Mouse (Mus musculus) embryonic facial prominence, embryonic 13.5 days (tissue): ENCODE data around the gene Arglu1. TPM values are rescaled to one million over a fixed set of nuclear protein-coding genes. Genes with fewer than 3 reads are reported as not detected.

ENCODE experiments used
- ATAC-seq: fragments of 200-750 bp; cut with Nextera tagmentation; 2 replicates; pipeline ENCODE4 v1.8.0; 2017; ENCODE audit warnings: low read depth; ENCODE audit not compliant: insufficient number of reproducible peaks, insufficient read depth, low FRiP score, low TSS enrichment
- H3K27ac ChIP-seq: fragments of 300-500 bp; sonication (generic); 2 replicates; pipeline ENCODE4 v1.5.1; 2015; ENCODE audit warnings: moderate library complexity, mild to moderate bottlenecking, inconsistent platforms
- H3K27me3 ChIP-seq: fragments of 300-500 bp; sonication (generic); 2 replicates; pipeline ENCODE4 v1.6.1; 2015; ENCODE audit warnings: mild to moderate bottlenecking, inconsistent platforms
- H3K36me3 ChIP-seq: fragments of 300-500 bp; sonication (generic); 2 replicates; pipeline ENCODE4 v1.6.1; 2015; ENCODE audit warnings: mild to moderate bottlenecking, inconsistent platforms
- H3K4me1 ChIP-seq: fragments of 300-500 bp; sonication (generic); 2 replicates; pipeline ENCODE4 v1.6.1; 2015; ENCODE audit warnings: inconsistent platforms
- H3K4me2 ChIP-seq: fragments of 300-500 bp; sonication (generic); 2 replicates; pipeline ENCODE4 v1.6.1; 2015; ENCODE audit warnings: moderate library complexity, mild to moderate bottlenecking, inconsistent platforms
- H3K4me3 ChIP-seq: fragments of 300-500 bp; sonication (generic); 2 replicates; pipeline ENCODE4 v1.5.1; 2015; ENCODE audit warnings: mild to moderate bottlenecking, inconsistent platforms
- H3K9ac ChIP-seq: fragments of 300-500 bp; sonication (generic); 2 replicates; pipeline ENCODE4 v1.6.1; 2015; ENCODE audit warnings: mild to moderate bottlenecking, inconsistent platforms
- H3K9me3 ChIP-seq: fragments of 300-500 bp; sonication (generic); 2 replicates; pipeline ENCODE4 v1.6.1; 2016; ENCODE audit warnings: inconsistent platforms
- WGBS: fragments of 180-500 bp; shearing (Covaris S2); methylation state at CpG from one replicate; pipeline ENCODE4 v1.1.7; 2015; ENCODE audit warnings: mixed read lengths; 5-methylcytosine and 5-hydroxymethylcytosine counted together
- microRNA-seq: library from miRNA; unstranded; fragments of <30 nt; microRNA quantifications from one replicate; pipeline ENCODE4, GENCODE M21; 2016
- polyA plus RNA-seq: library from polyadenylated mRNA; unstranded; fragments of >200 nt; fragmentation: Nextera tagmentation; extraction: Ambion mirVana; gene quantifications from 2 replicates; pipeline ENCODE4 v1.2.1, GENCODE M21; 2015

Arglu1 gene
- polyA plus RNA-seq, 1 experiment from 2014 or later, result 184 TPM

DNA sequence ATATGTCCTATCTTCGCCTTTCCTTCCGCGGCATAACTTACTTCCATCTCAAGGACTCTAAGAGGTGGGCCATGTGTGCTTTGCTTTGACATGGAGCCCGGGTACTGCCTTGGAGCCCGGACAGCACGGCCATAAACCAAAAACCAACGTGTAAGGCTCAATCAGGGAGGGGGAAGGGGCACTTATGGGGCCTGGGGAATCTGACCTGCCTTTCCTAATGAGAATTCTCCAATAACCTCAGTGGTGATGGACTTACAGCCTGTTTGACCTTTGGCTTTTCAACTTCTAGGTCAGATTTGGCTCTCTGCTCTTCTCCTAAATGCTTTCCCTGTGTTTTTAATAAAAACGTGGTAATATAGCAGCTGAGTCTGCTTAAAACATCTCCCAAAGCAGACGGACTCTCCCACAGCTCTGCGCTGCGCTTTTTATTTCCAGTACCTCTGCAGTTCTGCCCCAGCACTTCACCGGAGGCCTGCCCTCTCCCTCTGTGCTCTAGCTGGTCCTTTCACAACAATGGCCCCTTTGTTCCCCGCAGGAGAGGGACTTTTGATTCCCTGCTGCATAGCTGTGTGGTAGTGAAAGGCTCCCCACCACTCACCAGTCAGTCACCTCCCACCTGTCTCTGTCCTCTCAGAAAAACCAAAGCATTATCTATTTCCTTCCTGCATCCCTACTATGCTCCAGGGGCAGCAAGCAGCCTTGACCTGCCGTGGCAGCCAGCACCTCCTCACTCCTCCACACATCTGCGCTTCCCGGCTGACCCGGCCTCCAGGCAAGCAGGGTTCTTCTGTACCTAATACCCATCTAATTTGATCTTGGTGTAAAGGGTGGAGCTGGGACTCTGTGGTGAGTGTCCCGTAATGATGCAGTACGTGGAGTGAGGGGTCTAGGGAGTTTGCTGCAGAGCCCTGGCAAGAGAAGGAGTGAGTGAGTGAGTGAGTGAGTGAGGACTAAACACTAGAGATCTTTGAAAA is 70.8 kb downstream of the Arglu1 start:
- H3K9me3 ChIP-seq, result no peaks in the 10 kb centered on the region
- 34% methylated on average over 19 of the region's 19 CpGs for WGBS
- H3K27me3 ChIP-seq, result no peaks in the 10 kb centered on the region
- 0 out of 2 replicates have a peak overlapping the region, but pooled peaks have one; percentile 5 for H3K4me2 ChIP-seq
- H3K9ac ChIP-seq, result 0 out of 2 replicates have a peak overlapping the region, but pooled peaks have one; percentile 21
- H3K4me3 ChIP-seq, result no peak overlapping the region
- H3K27ac ChIP-seq, result no peak overlapping the region; the same call in 1 of the 2 replicates
- no peak for ATAC-seq
- peaks cover 39% of the 10 kb centered on the region for H3K4me1 ChIP-seq
- peaks cover 54% of the 10 kb centered on the region for H3K36me3 ChIP-seq

Small RNAs within 50 kb of the gene (microRNA-seq; reads per million reads assigned to microRNA genes)
- 7.2 reads per million, percentile 24 among the genes with 10 or more reads in this experiment for gene Mir7654

Other genes with a start within 250 kb of the Arglu1 start
- gene Efnb2, start 29.3 kb downstream of the Arglu1 start, polyA plus RNA-seq, result 30.9 and 37.1 TPM in 2 replicates